Mouse (Mus musculus) liver, postnatal 0 days (tissue): ENCODE measurements at regions not wholly inside any gene's neighbourhood (a gene's known extent, or its start where the extent isn't known, plus 50 kb on each side); places are given as distances from the start of the nearest gene placed in this dataset.

ENCODE experiments used
- CTCF ChIP-seq: sonication (generic); IDR thresholded peaks from 2 replicates; pipeline ENCODE4 v1.5.1; 2016; ENCODE audit warnings: antibody characterized with exemption, low read depth
- EP300 ChIP-seq: IDR thresholded peaks from 2 replicates; pipeline ENCODE4 v1.6.1; 2016; ENCODE audit warnings: antibody characterized with exemption, low read depth, mild to moderate bottlenecking

DNA sequence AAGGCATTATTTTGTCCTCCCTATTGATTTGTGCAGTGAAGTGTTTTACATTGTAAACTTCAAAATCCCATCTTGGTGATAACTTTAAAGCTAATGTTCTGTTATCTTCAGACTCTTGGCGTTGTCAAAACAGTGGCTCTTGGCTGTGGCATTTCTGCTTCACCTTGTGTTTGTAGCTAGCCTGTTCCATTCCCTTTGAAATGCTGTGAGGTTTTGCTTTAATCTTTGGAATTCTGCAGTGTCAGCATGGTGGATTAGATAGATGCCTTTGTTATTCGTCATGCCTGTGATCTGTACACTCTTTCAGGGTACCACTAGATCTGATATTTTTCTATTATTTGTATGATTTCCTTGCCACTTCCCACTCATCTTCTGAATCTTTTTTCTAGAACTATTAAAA is 173.0 kb upstream of the Rspo3 start:
- TF ChIP-seq CTCF = no peak
- TF ChIP-seq EP300 = no peak
